Mouse (Mus musculus) kidney, embryonic 15.5 days (tissue): Measurements from ENCODE around the gene Capn11. TPM values are rescaled to one million over a fixed set of nuclear protein-coding genes. Genes with fewer than 3 reads are reported as not detected.

ENCODE experiments used
- ATAC-seq: fragments of 200-750 bp; cut with Nextera tagmentation; replicated peaks from 2 replicates; pipeline ENCODE4 v1.8.0; 2017; ENCODE audit warnings: moderate TSS enrichment; ENCODE audit not compliant: low FRiP score
- H3K27ac ChIP-seq: fragments of 300-500 bp; sonication (generic); 2 replicates; pipeline ENCODE4 v1.5.1; 2015; ENCODE audit warnings: mild to moderate bottlenecking, inconsistent platforms
- H3K27me3 ChIP-seq: fragments of 300-500 bp; sonication (generic); 2 replicates; pipeline ENCODE4 v1.6.1; 2015; ENCODE audit warnings: inconsistent platforms
- H3K36me3 ChIP-seq: fragments of 300-500 bp; sonication (generic); 2 replicates; pipeline ENCODE4 v1.6.1; 2015; ENCODE audit warnings: inconsistent platforms
- H3K4me1 ChIP-seq: fragments of 300-500 bp; sonication (generic); 2 replicates; pipeline ENCODE4 v1.6.1; 2015; ENCODE audit warnings: inconsistent platforms
- H3K4me2 ChIP-seq: fragments of 300-500 bp; sonication (generic); 2 replicates; pipeline ENCODE4 v1.6.1; 2015; ENCODE audit warnings: moderate library complexity, mild to moderate bottlenecking, inconsistent platforms
- H3K4me3 ChIP-seq: fragments of 300-500 bp; sonication (generic); replicated peaks from 2 replicates; pipeline ENCODE4 v1.5.1; 2015; ENCODE audit warnings: mild to moderate bottlenecking, inconsistent platforms
- H3K9ac ChIP-seq: fragments of 300-500 bp; sonication (generic); 2 replicates; pipeline ENCODE4 v1.6.1; 2015; ENCODE audit warnings: mild to moderate bottlenecking, inconsistent platforms
- H3K9me3 ChIP-seq: fragments of 300-500 bp; sonication (generic); replicated peaks from 2 replicates; pipeline ENCODE4 v1.6.1; 2016; ENCODE audit warnings: inconsistent platforms
- WGBS: fragments of 180-500 bp; shearing (Covaris S2); methylation state at CpG from one replicate; pipeline ENCODE4 v1.1.7; 2015; ENCODE audit warnings: mixed read lengths; 5-methylcytosine and 5-hydroxymethylcytosine counted together
- polyA plus RNA-seq: library from polyadenylated mRNA; unstranded; fragments of >200 nt; fragmentation: Nextera tagmentation; extraction: Ambion mirVana; gene quantifications from 2 replicates; pipeline ENCODE4 v1.2.1, GENCODE M21; 2015

Gene Capn11
- polyA plus RNA-seq, 1 experiment from 2014 or later, result 0.87 TPM

- ATAC-seq, result no peak
- Histone ChIP-seq H3K9ac (no peak overlapping the region), H3K36me3 (peaks cover 7% of the 10 kb centered on the region), H3K4me3 (peak overlapping the region; percentile 69), H3K4me2 (peak overlapping the region; percentile 99), H3K9me3 (no peaks in the 10 kb centered on the region), H3K4me1 (peaks cover 74% of the 10 kb centered on the region), H3K27me3 (no peaks in the 10 kb centered on the region), H3K27ac (no peak overlapping the region)
- 38% methylated on average over 8 of the region's 8 CpGs for WGBS
These were observed 64.9 kb downstream of the Capn11 start for GRCm38 (mm10) chr17:45594195-45594594.

- H3K27me3 ChIP-seq, result no peaks in the 10 kb centered on the region
- H3K9me3 ChIP-seq, result no peaks in the 10 kb centered on the region
- H3K36me3 ChIP-seq, result peaks cover 14% of the 10 kb centered on the region
- H3K4me3 ChIP-seq, result 0 out of 2 replicates have a peak overlapping the region, but pooled peaks have one; percentile 6
- H3K4me2 ChIP-seq, result peak overlapping the region; percentile 99
- 0 out of 2 replicates have a peak overlapping the region, but pooled peaks have one; percentile 21 for H3K9ac ChIP-seq
- WGBS, result 34% methylated on average over 8 of the region's 8 CpGs
- H3K27ac ChIP-seq, result peak overlapping the region; percentile 49; the same call in 1 of the 2 replicates
- peaks cover 70% of the 10 kb centered on the region for H3K4me1 ChIP-seq
- ATAC-seq, result no peak
These were observed 65.6 kb downstream of the Capn11 start for GRCm38 (mm10) chr17:45593479-45593878.

- Histone ChIP-seq H3K36me3 (peaks cover 20% of the 10 kb centered on the region), H3K27me3 (no peaks in the 10 kb centered on the region), H3K27ac (peak overlapping the region; percentile 49), H3K4me2 (peak overlapping the region; percentile 99), H3K4me1 (peaks cover 70% of the 10 kb centered on the region), H3K9me3 (no peaks in the 10 kb centered on the region), H3K9ac (peak overlapping the region; percentile 21), H3K4me3 (0 out of 2 replicates have a peak overlapping the region, but pooled peaks have one; percentile 6)
- WGBS, result 50% methylated on average over 8 of the region's 8 CpGs
- no peak for ATAC-seq
These were observed 66.3 kb downstream of the Capn11 start for GRCm38 (mm10) chr17:45592606-45593431.

GRCm38 (mm10) chr17:45591701-45592605, 67.2 kb downstream of the Capn11 start:
- Histone ChIP-seq H3K4me3 (0 out of 2 replicates have a peak overlapping the region, but pooled peaks have one; percentile 6), H3K4me2 (peak overlapping the region; percentile 99), H3K36me3 (peaks cover 28% of the 10 kb centered on the region), H3K9me3 (no peaks in the 10 kb centered on the region), H3K9ac (0 out of 2 replicates have a peak overlapping the region, but pooled peaks have one; percentile 21), H3K4me1 (peaks cover 66% of the 10 kb centered on the region), H3K27ac (peak overlapping the region; percentile 49), H3K27me3 (no peaks in the 10 kb centered on the region)
- no peak for ATAC-seq
- 46% methylated on average over 16 of the region's 16 CpGs for WGBS

- Histone ChIP-seq H3K4me3 (no peak overlapping the region), H3K9ac (no peak overlapping the region), H3K4me2 (no peak overlapping the region), H3K27me3 (no peaks in the 10 kb centered on the region), H3K4me1 (peaks cover 58% of the 10 kb centered on the region), H3K9me3 (no peaks in the 10 kb centered on the region), H3K27ac (no peak overlapping the region), H3K36me3 (peaks cover 40% of the 10 kb centered on the region)
- 73% methylated on average over 6 of the region's 6 CpGs for WGBS
- no peak for ATAC-seq
These were observed 68.7 kb downstream of the Capn11 start for GRCm38 (mm10) chr17:45590410-45590809.

GRCm38 (mm10) chr17:45589844-45590243, 69.3 kb downstream of the Capn11 start:
- no peak for ATAC-seq
- H3K27ac ChIP-seq, result no peak overlapping the region
- no peaks in the 10 kb centered on the region for H3K27me3 ChIP-seq
- peaks cover 40% of the 10 kb centered on the region for H3K36me3 ChIP-seq
- H3K4me2 ChIP-seq, result no peak overlapping the region
- WGBS, result 88% methylated on average over 8 of the region's 8 CpGs
- no peak overlapping the region for H3K4me3 ChIP-seq
- no peak overlapping the region for H3K9ac ChIP-seq
- H3K4me1 ChIP-seq, result peaks cover 59% of the 10 kb centered on the region
- no peaks in the 10 kb centered on the region for H3K9me3 ChIP-seq

- H3K4me3 ChIP-seq, result no peak overlapping the region
- no peak overlapping the region for H3K27ac ChIP-seq
- no peak overlapping the region for H3K9ac ChIP-seq
- H3K36me3 ChIP-seq, result peaks cover 40% of the 10 kb centered on the region
- peaks cover 59% of the 10 kb centered on the region for H3K4me1 ChIP-seq
- H3K4me2 ChIP-seq, result no peak overlapping the region
- no peak for ATAC-seq
- no peaks in the 10 kb centered on the region for H3K27me3 ChIP-seq
- 95% methylated on average over 7 of the region's 7 CpGs for WGBS
- H3K9me3 ChIP-seq, result no peaks in the 10 kb centered on the region
These were observed 69.9 kb downstream of the Capn11 start for GRCm38 (mm10) chr17:45589236-45589635.

GRCm38 (mm10) chr17:45588370-45588769, 70.8 kb downstream of the Capn11 start:
- Histone ChIP-seq H3K27me3 (no peaks in the 10 kb centered on the region), H3K36me3 (peaks cover 40% of the 10 kb centered on the region), H3K27ac (no peak overlapping the region), H3K9ac (no peak overlapping the region), H3K4me3 (no peak overlapping the region), H3K4me1 (peaks cover 54% of the 10 kb centered on the region), H3K9me3 (no peaks in the 10 kb centered on the region), H3K4me2 (no peak overlapping the region)
- 74% methylated on average over 7 of the region's 7 CpGs for WGBS
- ATAC-seq, result no peak

- Histone ChIP-seq H3K27ac (peak overlapping the region; percentile 90), H3K4me3 (no peak overlapping the region), H3K27me3 (no peaks in the 10 kb centered on the region), H3K4me2 (no peak overlapping the region), H3K9me3 (no peaks in the 10 kb centered on the region), H3K36me3 (peaks cover 40% of the 10 kb centered on the region), H3K9ac (no peak overlapping the region), H3K4me1 (peaks cover 38% of the 10 kb centered on the region)
- WGBS, result 95% methylated on average over 3 of the region's 3 CpGs
- ATAC-seq, result no peak
These were observed 72.7 kb downstream of the Capn11 start for GRCm38 (mm10) chr17:45586449-45586837.

- Histone ChIP-seq H3K4me2 (peak overlapping the region; percentile 13; the same call in 1 of the 2 replicates), H3K27ac (peak overlapping the region; percentile 90), H3K36me3 (peaks cover 40% of the 10 kb centered on the region), H3K9ac (no peak overlapping the region), H3K9me3 (no peaks in the 10 kb centered on the region), H3K4me1 (peaks cover 38% of the 10 kb centered on the region), H3K27me3 (no peaks in the 10 kb centered on the region), H3K4me3 (no peak overlapping the region)
- WGBS, result 82% methylated on average over 23 of the region's 23 CpGs
- no peak; the same call in 1 of the 2 replicates for ATAC-seq
These were observed 73.2 kb downstream of the Capn11 start for GRCm38 (mm10) chr17:45585725-45586448.

- H3K9ac ChIP-seq, result 0 out of 2 replicates have a peak overlapping the region, but pooled peaks have one; percentile 14
- no peak overlapping the region for H3K4me3 ChIP-seq
- WGBS, result 15% methylated on average over 14 of the region's 14 CpGs
- H3K36me3 ChIP-seq, result peaks cover 40% of the 10 kb centered on the region
- H3K9me3 ChIP-seq, result no peaks in the 10 kb centered on the region
- no peaks in the 10 kb centered on the region for H3K27me3 ChIP-seq
- H3K4me1 ChIP-seq, result peaks cover 36% of the 10 kb centered on the region
- H3K27ac ChIP-seq, result peak overlapping the region; percentile 90
- H3K4me2 ChIP-seq, result peak overlapping the region; percentile 30
- peak; percentile 55 for ATAC-seq
These were observed 74.0 kb downstream of the Capn11 start for GRCm38 (mm10) chr17:45584939-45585678.
